Mouse (Mus musculus): ENCODE measurements around the gene Olfr373. TPM values are rescaled to one million over a fixed set of nuclear protein-coding genes. Genes with fewer than 3 reads are reported as not detected.

The Olfr373 gene
- polyA plus RNA-seq, 1 experiment = not detected

DNA sequence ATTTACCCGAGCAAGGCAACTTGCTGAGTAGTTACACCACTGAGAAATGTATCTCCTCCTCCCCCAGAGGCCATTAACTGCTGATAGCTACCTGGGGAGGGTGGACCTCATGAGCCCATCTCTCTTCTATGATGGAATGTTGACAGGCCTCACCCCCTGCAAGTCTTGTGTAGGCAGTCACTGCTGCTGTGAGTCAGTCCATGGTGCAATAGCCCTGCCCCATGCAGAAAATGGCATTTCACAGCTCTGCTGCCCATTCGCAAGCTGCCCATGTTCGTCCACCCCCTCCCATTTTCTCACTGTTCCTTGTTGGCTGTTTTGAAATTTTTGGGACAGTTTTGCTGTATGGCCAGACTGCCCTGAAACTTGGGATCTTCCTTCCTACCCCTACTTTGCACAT lies 62.5 kb downstream of the Olfr373 start:
- H3K36me3 ChIP-seq (ENCODE audit: control insufficient read depth, insufficient read depth, low read length) = no peaks in the 10 kb centered on the region
- H3K4me3 ChIP-seq (ENCODE audit: control insufficient read depth, low read depth, low read length) = no peak overlapping the region
- H3K27me3 ChIP-seq (ENCODE audit: control insufficient read depth, insufficient read depth, low read length) = no peaks in the 10 kb centered on the region
- TF ChIP-seq POLR2A (IDR thresholded peaks at IDR 0.05; ENCODE audit: control insufficient read depth, low read depth, low read length) (no peak), CTCF (IDR thresholded peaks at IDR 0.05; ENCODE audit: control insufficient read depth, insufficient read depth, insufficient replicate concordance, low read depth, low read length) (no peak)
- H3K27ac ChIP-seq (ENCODE audit: control insufficient read depth, insufficient read depth, low read depth, low read length) = no peak overlapping the region
- no peaks in the 10 kb centered on the region for H3K4me1 ChIP-seq (ENCODE audit: control insufficient read depth, insufficient read depth, low read length)

DNA sequence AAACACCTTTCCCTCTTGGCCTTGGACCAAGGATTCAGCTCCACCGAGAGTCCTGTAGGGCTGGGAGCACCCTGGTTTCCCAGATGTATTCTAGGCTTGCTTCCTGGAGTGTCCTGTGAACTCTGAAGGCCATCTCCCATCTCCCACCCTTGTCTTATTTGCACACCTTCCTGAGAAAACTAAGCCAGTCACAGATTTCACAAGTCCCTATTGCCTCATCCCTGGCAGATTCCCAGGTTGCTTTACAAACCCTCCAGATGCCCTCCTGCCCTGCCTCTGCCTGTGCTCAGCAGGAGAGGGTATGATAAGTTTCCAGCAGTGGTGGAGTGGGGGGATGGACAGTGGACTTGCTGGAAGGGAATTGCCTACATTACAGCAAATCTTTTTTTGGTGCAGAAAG lies 63.1 kb downstream of the Olfr373 start:
- TF ChIP-seq POLR2A (IDR thresholded peaks at IDR 0.05; ENCODE audit: control insufficient read depth, low read depth, low read length) (no peak), CTCF (IDR thresholded peaks at IDR 0.05; ENCODE audit: control insufficient read depth, insufficient read depth, insufficient replicate concordance, low read depth, low read length) (no peak)
- H3K4me3 ChIP-seq (ENCODE audit: control insufficient read depth, low read depth, low read length) = no peak overlapping the region
- H3K27ac ChIP-seq (ENCODE audit: control insufficient read depth, insufficient read depth, low read depth, low read length) = no peak overlapping the region
- H3K4me1 ChIP-seq (ENCODE audit: control insufficient read depth, insufficient read depth, low read length) = no peaks in the 10 kb centered on the region
- no peaks in the 10 kb centered on the region for H3K27me3 ChIP-seq (ENCODE audit: control insufficient read depth, insufficient read depth, low read length)
- no peaks in the 10 kb centered on the region for H3K36me3 ChIP-seq (ENCODE audit: control insufficient read depth, insufficient read depth, low read length)

DNA sequence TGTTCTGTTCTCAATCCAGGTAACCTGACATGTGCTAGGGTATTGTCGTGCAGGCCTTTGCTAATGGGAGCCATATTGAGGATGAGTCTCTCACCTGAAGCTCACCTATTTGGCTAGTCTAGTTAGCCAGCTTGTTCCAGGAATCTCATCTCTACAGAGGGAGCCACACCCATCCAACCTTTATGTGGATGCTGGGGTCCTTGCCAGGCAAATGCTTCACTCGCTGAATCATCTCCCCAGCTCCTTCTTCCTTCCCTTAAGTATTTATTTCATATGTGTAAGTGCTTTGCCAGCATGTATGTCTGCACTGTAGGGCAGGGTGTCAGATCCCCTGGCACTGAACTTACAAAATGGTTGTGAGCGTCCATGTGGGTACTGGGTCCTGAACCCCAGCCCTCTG lies 63.6 kb downstream of the Olfr373 start:
- TF ChIP-seq POLR2A (IDR thresholded peaks at IDR 0.05; ENCODE audit: control insufficient read depth, low read depth, low read length) (no peak), CTCF (IDR thresholded peaks at IDR 0.05; ENCODE audit: control insufficient read depth, insufficient read depth, insufficient replicate concordance, low read depth, low read length) (no peak)
- Histone ChIP-seq H3K4me3 (ENCODE audit: control insufficient read depth, low read depth, low read length) (no peak overlapping the region), H3K36me3 (ENCODE audit: control insufficient read depth, insufficient read depth, low read length) (no peaks in the 10 kb centered on the region), H3K4me1 (ENCODE audit: control insufficient read depth, insufficient read depth, low read length) (no peaks in the 10 kb centered on the region), H3K27ac (ENCODE audit: control insufficient read depth, insufficient read depth, low read depth, low read length) (no peak overlapping the region), H3K27me3 (ENCODE audit: control insufficient read depth, insufficient read depth, low read length) (no peaks in the 10 kb centered on the region)

- Histone ChIP-seq H3K27me3 (ENCODE audit: control insufficient read depth, insufficient read depth, low read length) (no peaks in the 10 kb centered on the region), H3K36me3 (ENCODE audit: control insufficient read depth, insufficient read depth, low read length) (no peaks in the 10 kb centered on the region), H3K4me1 (ENCODE audit: control insufficient read depth, insufficient read depth, low read length) (no peaks in the 10 kb centered on the region), H3K4me3 (ENCODE audit: control insufficient read depth, low read depth, low read length) (no peak overlapping the region), H3K27ac (ENCODE audit: control insufficient read depth, insufficient read depth, low read depth, low read length) (no peak overlapping the region)
- no peak for TF ChIP-seq POLR2A (IDR thresholded peaks at IDR 0.05; ENCODE audit: control insufficient read depth, low read depth, low read length)
- TF ChIP-seq CTCF (IDR thresholded peaks at IDR 0.05; ENCODE audit: control insufficient read depth, insufficient read depth, insufficient replicate concordance, low read depth, low read length) = no peak
Measured at GRCm38 (mm10) chr8:72147266-72147665, 64.3 kb downstream of the Olfr373 start.

GRCm38 (mm10) chr8:72149056-72149455 lies 66.1 kb downstream of the Olfr373 start:
- Histone ChIP-seq H3K27me3 (ENCODE audit: control insufficient read depth, insufficient read depth, low read length) (no peaks in the 10 kb centered on the region), H3K27ac (ENCODE audit: control insufficient read depth, insufficient read depth, low read depth, low read length) (no peak overlapping the region), H3K4me3 (ENCODE audit: control insufficient read depth, low read depth, low read length) (no peak overlapping the region), H3K36me3 (ENCODE audit: control insufficient read depth, insufficient read depth, low read length) (no peaks in the 10 kb centered on the region), H3K4me1 (ENCODE audit: control insufficient read depth, insufficient read depth, low read length) (no peaks in the 10 kb centered on the region)
- no peak for TF ChIP-seq CTCF (IDR thresholded peaks at IDR 0.05; ENCODE audit: control insufficient read depth, insufficient read depth, insufficient replicate concordance, low read depth, low read length)
- no peak for TF ChIP-seq POLR2A (IDR thresholded peaks at IDR 0.05; ENCODE audit: control insufficient read depth, low read depth, low read length)

- TF ChIP-seq CTCF (IDR thresholded peaks at IDR 0.05; ENCODE audit: control insufficient read depth, insufficient read depth, insufficient replicate concordance, low read depth, low read length) (no peak), POLR2A (IDR thresholded peaks at IDR 0.05; ENCODE audit: control insufficient read depth, low read depth, low read length) (no peak)
- H3K27ac ChIP-seq (ENCODE audit: control insufficient read depth, insufficient read depth, low read depth, low read length) = no peak overlapping the region
- H3K4me1 ChIP-seq (ENCODE audit: control insufficient read depth, insufficient read depth, low read length) = no peaks in the 10 kb centered on the region
- no peaks in the 10 kb centered on the region for H3K27me3 ChIP-seq (ENCODE audit: control insufficient read depth, insufficient read depth, low read length)
- no peaks in the 10 kb centered on the region for H3K36me3 ChIP-seq (ENCODE audit: control insufficient read depth, insufficient read depth, low read length)
- H3K4me3 ChIP-seq (ENCODE audit: control insufficient read depth, low read depth, low read length) = no peak overlapping the region
Measured at GRCm38 (mm10) chr8:72151418-72152078, 68.6 kb downstream of the Olfr373 start.

Other genes with a start within 250 kb of the Olfr373 start
- gene Zfp709, start 201.2 kb upstream of the Olfr373 start, polyA plus RNA-seq (2012; rRNA removed) = 0.25 and 0.29 TPM in 2 replicates
- gene Zfp882, start 174.6 kb upstream of the Olfr373 start, polyA plus RNA-seq (2012; rRNA removed) = 0.25 and 0.28 TPM in 2 replicates
- 1.6 and 2.5 TPM in 2 replicates for gene Zfp617, start 174.5 kb upstream of the Olfr373 start, polyA plus RNA-seq (2012; rRNA removed)
- 3.4 TPM in 2 replicates for gene Zfp961, start 132.1 kb upstream of the Olfr373 start, polyA plus RNA-seq (2012; rRNA removed)
- gene Cyp4f18, start 73.6 kb upstream of the Olfr373 start, polyA plus RNA-seq (2012; rRNA removed) = 0.09 and 0.24 TPM in 2 replicates
- not detected in 2 replicates for gene Olfr372, start 42.0 kb upstream of the Olfr373 start, polyA plus RNA-seq (2012; rRNA removed)
- not detected in 2 replicates for gene Olfr374, start 23.9 kb downstream of the Olfr373 start, polyA plus RNA-seq (2012; rRNA removed)
- 4.6 and 5.5 TPM in 2 replicates for gene Tpm4, start 51.8 kb downstream of the Olfr373 start, polyA plus RNA-seq (2012; rRNA removed)
- gene Rab8a, start 78.0 kb downstream of the Olfr373 start, polyA plus RNA-seq (2012; rRNA removed) = 33.7 and 44.0 TPM in 2 replicates
- gene Hsh2d, start 106.5 kb downstream of the Olfr373 start, polyA plus RNA-seq (2012; rRNA removed) = 0.31 and 0.65 TPM in 2 replicates
- gene Cib3, start 129.7 kb downstream of the Olfr373 start, polyA plus RNA-seq (2012; rRNA removed) = 0.05 and 0.48 TPM in 2 replicates
- gene Gm11034, start 130.5 kb downstream of the Olfr373 start, polyA plus RNA-seq (2012; rRNA removed) = not detected in 2 replicates
- gene Fam32a, start 136.6 kb downstream of the Olfr373 start, polyA plus RNA-seq (2012; rRNA removed) = 14.5 and 15.4 TPM in 2 replicates
- gene Ap1m1, start 156.8 kb downstream of the Olfr373 start, polyA plus RNA-seq (2012; rRNA removed) = 405 and 422 TPM in 2 replicates
- 1.1 and 1.7 TPM in 2 replicates for gene Gm10282, start 222.1 kb downstream of the Olfr373 start, polyA plus RNA-seq (2012; rRNA removed)
- 10.6 and 13.5 TPM in 2 replicates for gene Klf2, start 235.9 kb downstream of the Olfr373 start, polyA plus RNA-seq (2012; rRNA removed)